Mouse (Mus musculus) liver, embryonic 14 days (tissue): ENCODE data around the gene Mup17. TPM values are rescaled to one million over a fixed set of nuclear protein-coding genes. Genes with fewer than 3 reads are reported as not detected.

Experiments used
- polyA plus RNA-seq: library from polyadenylated mRNA; depleted of rRNA; stranded (reverse); fragments of >200 nt; gene quantifications from 2 replicates; pipeline ENCODE4 v1.2.3, GENCODE M21; 2012; rRNA removed

The Mup17 gene
- polyA plus RNA-seq: not detected in 2 replicates

GRCm38 (mm10) chr4:61595771-61596170, at the start of gene Mup17:
Gene Mup17 (minus strand): TSS chr4:61595871.

Other genes with a start within 250 kb of the Mup17 start
- gene Mup15, start 156.1 kb downstream of the Mup17 start, polyA plus RNA-seq: not detected in 2 replicates
- not detected in 2 replicates for gene Mup16, start 76.3 kb downstream of the Mup17 start, polyA plus RNA-seq
- gene Mup18, start 78.3 kb upstream of the Mup17 start, polyA plus RNA-seq: not detected in 2 replicates
- gene Mup19, start 186.4 kb upstream of the Mup17 start, polyA plus RNA-seq: not detected in 2 replicates
- not detected in 2 replicates for gene Mup5, start 239.4 kb upstream of the Mup17 start, polyA plus RNA-seq